Comparison of ENCODE assay signal across 9 mouse cellular contexts in the genomic region with DNA sequence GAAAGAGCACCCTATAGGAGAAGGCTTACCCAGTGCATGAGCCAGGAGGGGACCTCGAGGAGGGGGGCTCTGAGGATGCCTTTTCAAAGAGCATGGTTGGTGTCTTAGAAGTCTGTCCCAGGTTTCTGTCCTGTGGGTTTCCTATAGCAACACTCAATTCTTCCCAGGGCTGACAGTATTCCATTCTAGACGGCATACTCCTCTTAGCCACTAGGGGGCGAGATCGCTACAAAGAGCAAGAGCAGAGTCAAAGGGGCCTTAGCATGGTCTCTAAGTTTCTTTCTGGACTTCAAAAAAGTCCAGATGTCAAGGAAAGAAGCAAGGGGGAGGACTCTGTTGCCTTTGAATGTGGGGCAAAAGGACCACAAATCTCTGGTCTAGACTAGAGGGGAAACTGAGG. TPM values are rescaled to one million over a fixed set of nuclear protein-coding genes. Genes with fewer than 3 reads are reported as not detected.
DNase-seq lines count a peak whose midpoint lies in the region; ATAC-seq and TF ChIP-seq lines count a peak whose summit lies in the region.
"Had no signal": no experiment of that assay in that cellular context is flagged by ENCODE, and none has a peak within 500 bp of the region (broad histone marks: within the 10 kb centered on the region; RNA-seq: fewer than 3 reads in every experiment).

No protein-coding gene starts in this region.

- no peak overlapping the region for H3K27ac ChIP-seq in neural tube, embryonic 14.5 days (ENCODE audit: low read depth, low read length)
- H3K27ac ChIP-seq in neural tube, embryonic 15.5 days (replicated peaks) = no peak overlapping the region
- H3K27ac ChIP-seq in cortical plate, adult 2 months (ENCODE audit: insufficient read depth, low read length) = no peak overlapping the region
- no peak overlapping the region for H3K27ac ChIP-seq in kidney, postnatal 0 days
- no peak overlapping the region for H3K27ac ChIP-seq in midbrain, postnatal 0 days (ENCODE audit: low read depth, low read length)
- H3K27ac ChIP-seq: heart, embryonic 13.5 days had no signal

- H3K9me3 ChIP-seq in neural tube, embryonic 14.5 days (ENCODE audit: control insufficient read depth, low read length) = no peaks in the 10 kb centered on the region
- H3K9me3 ChIP-seq in neural tube, embryonic 15.5 days (replicated peaks) = no peaks in the 10 kb centered on the region
- no peaks in the 10 kb centered on the region for H3K9me3 ChIP-seq in kidney, postnatal 0 days (replicated peaks; ENCODE audit: low read length)
- no peaks in the 10 kb centered on the region for H3K9me3 ChIP-seq in midbrain, postnatal 0 days (ENCODE audit: low read length)
- H3K9me3 ChIP-seq: heart, embryonic 13.5 days had no signal

- no peak for TF ChIP-seq POLR2A in cortical plate, adult 2 months (IDR thresholded peaks at IDR 0.05; ENCODE audit: extremely low read depth, insufficient read depth, low read length)

- no peak overlapping the region for H3K9ac ChIP-seq in neural tube, embryonic 14.5 days (replicated peaks; ENCODE audit: low read depth, low read length)
- no peak overlapping the region for H3K9ac ChIP-seq in neural tube, embryonic 15.5 days (replicated peaks)
- no peak overlapping the region for H3K9ac ChIP-seq in kidney, postnatal 0 days (ENCODE audit: low read depth, low read length)
- H3K9ac ChIP-seq in midbrain, postnatal 0 days (replicated peaks; ENCODE audit: low read length, poor library complexity, severe bottlenecking) = no peak overlapping the region
- H3K9ac ChIP-seq: heart, embryonic 13.5 days had no signal

- H3K27me3 ChIP-seq in neural tube, embryonic 14.5 days (ENCODE audit: control insufficient read depth, insufficient read depth, low read length) = no peaks in the 10 kb centered on the region
- no peaks in the 10 kb centered on the region for H3K27me3 ChIP-seq in neural tube, embryonic 15.5 days (replicated peaks)
- H3K27me3 ChIP-seq in kidney, postnatal 0 days (ENCODE audit: insufficient read depth, low read length) = no peaks in the 10 kb centered on the region
- no peaks in the 10 kb centered on the region for H3K27me3 ChIP-seq in midbrain, postnatal 0 days (ENCODE audit: insufficient read depth, low read length)
- H3K27me3 ChIP-seq: heart, embryonic 13.5 days had no signal

- no peak overlapping the region for H3K4me2 ChIP-seq in neural tube, embryonic 14.5 days (ENCODE audit: low read depth, low read length)
- no peak overlapping the region for H3K4me2 ChIP-seq in neural tube, embryonic 15.5 days
- no peak overlapping the region for H3K4me2 ChIP-seq in kidney, postnatal 0 days (ENCODE audit: low read length)
- H3K4me2 ChIP-seq in midbrain, postnatal 0 days (ENCODE audit: low read depth, low read length, poor library complexity, severe bottlenecking) = no peak overlapping the region
- H3K4me2 ChIP-seq: heart, embryonic 13.5 days had no signal

- peak; percentile 60 for DNase-seq in adrenal gland, adult 2 months
- DNase-seq in adrenal gland, adult 8-10 months = no peak
- DNase-seq in kidney, postnatal 0 days (ENCODE audit: low spot score) = peak; percentile 88
- peak; percentile 57 for DNase-seq in midbrain, postnatal 0 days (ENCODE audit: low spot score)
- no peak for DNase-seq in ovary, adult 18-20 months (ENCODE audit: low spot score)

- 0 out of 2 replicates have a peak, but pooled peaks have one; percentile 20 for ATAC-seq in neural tube, embryonic 14.5 days (ENCODE audit: low read depth)
- no peak for ATAC-seq in neural tube, embryonic 15.5 days (ENCODE audit: low FRiP score)
- peak; percentile 31; the same call in 1 of the 2 replicates for ATAC-seq in kidney, postnatal 0 days (replicated peaks; ENCODE audit: low FRiP score, low read depth)
- ATAC-seq in midbrain, postnatal 0 days (ENCODE audit: low FRiP score) = no peak

- H3K4me1 ChIP-seq in neural tube, embryonic 14.5 days (ENCODE audit: control insufficient read depth, insufficient read depth, low read length) = no peaks in the 10 kb centered on the region
- peaks cover 11% of the 10 kb centered on the region for H3K4me1 ChIP-seq in neural tube, embryonic 15.5 days
- H3K4me1 ChIP-seq in cortical plate, adult 2 months (ENCODE audit: control insufficient read depth, insufficient read depth, low read length) = no peaks in the 10 kb centered on the region
- H3K4me1 ChIP-seq in kidney, postnatal 0 days (replicated peaks; ENCODE audit: insufficient read depth, low read length) = peaks cover 12% of the 10 kb centered on the region
- H3K4me1 ChIP-seq in midbrain, postnatal 0 days (ENCODE audit: insufficient read depth, low read length) = no peaks in the 10 kb centered on the region

- TF ChIP-seq CTCF in cortical plate, adult 2 months (IDR thresholded peaks at IDR 0.05; ENCODE audit: extremely low read depth, insufficient read depth, low read length) = peak; percentile 73
- TF ChIP-seq CTCF in kidney, postnatal 0 days (IDR thresholded peaks at IDR 0.05; ENCODE audit: low read depth) = peak; percentile 89
- peak; percentile 82 for TF ChIP-seq CTCF in midbrain, postnatal 0 days (IDR thresholded peaks at IDR 0.05)

- H3K4me3 ChIP-seq in neural tube, embryonic 14.5 days (ENCODE audit: low read depth, low read length) = no peak overlapping the region
- no peak overlapping the region for H3K4me3 ChIP-seq in neural tube, embryonic 15.5 days (replicated peaks)
- no peak overlapping the region for H3K4me3 ChIP-seq in cortical plate, adult 2 months (ENCODE audit: insufficient read depth, low read length)
- H3K4me3 ChIP-seq in kidney, postnatal 0 days (replicated peaks; ENCODE audit: low read depth, low read length) = no peak overlapping the region
- H3K4me3 ChIP-seq in midbrain, postnatal 0 days (ENCODE audit: low read depth, low read length) = no peak overlapping the region
- H3K4me3 ChIP-seq: heart, embryonic 13.5 days had no signal

- H3K36me3 ChIP-seq in neural tube, embryonic 14.5 days (ENCODE audit: control insufficient read depth, insufficient read depth, low read length) = no peaks in the 10 kb centered on the region
- no peaks in the 10 kb centered on the region for H3K36me3 ChIP-seq in neural tube, embryonic 15.5 days
- no peaks in the 10 kb centered on the region for H3K36me3 ChIP-seq in kidney, postnatal 0 days (ENCODE audit: insufficient read depth, low read length)
- no peaks in the 10 kb centered on the region for H3K36me3 ChIP-seq in midbrain, postnatal 0 days (ENCODE audit: insufficient read depth, low read length)
- H3K36me3 ChIP-seq: heart, embryonic 13.5 days had no signal

- WGBS in neural tube, embryonic 14.5 days = 9% methylated on average over 4 of the region's 4 CpGs
- 9% methylated on average over 4 of the region's 4 CpGs for WGBS in neural tube, embryonic 15.5 days
- 17% methylated on average over 4 of the region's 4 CpGs for WGBS in kidney, postnatal 0 days
- WGBS in midbrain, postnatal 0 days = 11% methylated on average over 4 of the region's 4 CpGs

RNA-seq across cellular contexts. Expression of a gene that starts 20.6 kb away (rescaled TPM):
- 10 to 100 TPM; 51.1 to 79.5 TPM for total RNA-seq in adrenal gland, adult 2 months (2021)
- 121 and 122 TPM in 2 replicates for polyA plus RNA-seq in adrenal gland, adult 2 months (2012; rRNA removed)
- 10 to 100 TPM; 69.8 to 92.2 (median 82.8) TPM for total RNA-seq in adrenal gland, adult 8-10 months (2022)
- polyA plus RNA-seq in neural tube, embryonic 14.5 days (2014; fragmentation: Nextera tagmentation; extraction: Ambion mirVana) = 47.6 and 58.3 TPM in 2 replicates
- polyA plus RNA-seq in neural tube, embryonic 15.5 days (2015; fragmentation: Nextera tagmentation; extraction: Ambion mirVana) = 53.3 and 69.9 TPM in 2 replicates
- 35.7 and 37.1 TPM in 2 replicates for polyA plus RNA-seq in cortical plate, adult 2 months (2012; rRNA removed)
- polyA plus RNA-seq in kidney, postnatal 0 days (2015; fragmentation: Nextera tagmentation; extraction: Ambion mirVana) = 52.1 and 57.9 TPM in 2 replicates
- 171 and 191 TPM in 2 replicates for total RNA-seq in midbrain, postnatal 0 days (2014; rRNA removed)
- polyA plus RNA-seq in midbrain, postnatal 0 days (2015; fragmentation: Nextera tagmentation; extraction: Ambion mirVana) = 74.2 and 86.2 TPM in 2 replicates

RNA-seq across cellular contexts. Expression of a gene that starts 41.6 kb away (rescaled TPM):
- 10 to 100 TPM; 17.9 to 29.3 TPM for total RNA-seq in adrenal gland, adult 2 months (2021)
- polyA plus RNA-seq in adrenal gland, adult 2 months (2012; rRNA removed) = 38.5 and 39.8 TPM in 2 replicates
- 10 to 100 TPM; 25.4 to 43.9 (median 32.1) TPM for total RNA-seq in adrenal gland, adult 8-10 months (2022)
- 51.7 and 54.2 TPM in 2 replicates for polyA plus RNA-seq in neural tube, embryonic 14.5 days (2014; fragmentation: Nextera tagmentation; extraction: Ambion mirVana)
- polyA plus RNA-seq in neural tube, embryonic 15.5 days (2015; fragmentation: Nextera tagmentation; extraction: Ambion mirVana) = 37.2 and 40.8 TPM in 2 replicates
- polyA plus RNA-seq in cortical plate, adult 2 months (2012; rRNA removed) = 83.7 and 84.4 TPM in 2 replicates
- 14.8 and 16.1 TPM in 2 replicates for polyA plus RNA-seq in kidney, postnatal 0 days (2015; fragmentation: Nextera tagmentation; extraction: Ambion mirVana)
- 65.7 and 77.5 TPM in 2 replicates for total RNA-seq in midbrain, postnatal 0 days (2014; rRNA removed)
- 34.6 and 37.6 TPM in 2 replicates for polyA plus RNA-seq in midbrain, postnatal 0 days (2015; fragmentation: Nextera tagmentation; extraction: Ambion mirVana)

Comparison
In these comparisons a context has a peak if more than half of its experiments do, and no peak if none do; other contexts are left out.
1. DNase-seq: peak in adrenal gland, adult 2 months (single experiment), kidney, postnatal 0 days (single experiment) and midbrain, postnatal 0 days (single experiment); none in adrenal gland, adult 8-10 months (single experiment) and ovary, adult 18-20 months (single experiment).
2. ATAC-seq: peak in neural tube, embryonic 14.5 days (single experiment) and kidney, postnatal 0 days (single experiment); none in neural tube, embryonic 15.5 days (single experiment) and midbrain, postnatal 0 days (single experiment).
3. Peak in every context shown above with its lines, with median percentiles within 50 percentile points of each other: CTCF ChIP-seq.